Mouse (Mus musculus) stomach, postnatal 0 days (tissue): ENCODE measurements at regions not wholly inside any gene's neighbourhood (a gene's known extent, or its start where the extent isn't known, plus 50 kb on each side); places are given as distances from the start of the nearest gene placed in this dataset.

Source experiments
- ATAC-seq: fragments of 200-750 bp; cut with Nextera tagmentation; 2 replicates; pipeline ENCODE4 v1.8.0; 2017; ENCODE audit not compliant: low FRiP score, low TSS enrichment
- DNase-seq: peaks from one replicate; pipeline ENCODE4 v3.0.0-alpha.2; 2016; ENCODE audit warnings: low spot score
- H3K27ac ChIP-seq: fragments of 300-500 bp; sonication (generic); replicated peaks from 2 replicates; pipeline ENCODE4 v1.5.1; 2014; ENCODE audit warnings: mild to moderate bottlenecking, control low read depth
- H3K27me3 ChIP-seq: fragments of 300-500 bp; sonication (generic); 2 replicates; pipeline ENCODE4 v1.6.1; 2014; ENCODE audit warnings: low read length; ENCODE audit not compliant: control insufficient read depth, insufficient read depth
- H3K36me3 ChIP-seq: fragments of 300-500 bp; sonication (generic); 2 replicates; pipeline ENCODE4 v1.6.1; 2014; ENCODE audit warnings: low read length, mixed read lengths; ENCODE audit not compliant: control insufficient read depth, insufficient read depth
- H3K4me1 ChIP-seq: fragments of 300-500 bp; sonication (generic); replicated peaks from 2 replicates; pipeline ENCODE4 v1.6.1; 2014; ENCODE audit warnings: antibody characterized with exemption; ENCODE audit not compliant: control insufficient read depth, insufficient read depth
- H3K4me2 ChIP-seq: fragments of 300-500 bp; sonication (generic); replicated peaks from 2 replicates; pipeline ENCODE4 v1.6.1; 2014; ENCODE audit warnings: low read depth, mild to moderate bottlenecking, control low read depth, moderate library complexity
- H3K4me3 ChIP-seq: fragments of 300-500 bp; sonication (generic); 2 replicates; pipeline ENCODE4 v1.5.1; 2014; ENCODE audit warnings: low read depth, low read length, control low read depth
- H3K9ac ChIP-seq: fragments of 300-500 bp; sonication (generic); 2 replicates; pipeline ENCODE4 v1.6.1; 2014; ENCODE audit warnings: mild to moderate bottlenecking, low read length, control low read depth, mixed read lengths
- H3K9me3 ChIP-seq: fragments of 300-500 bp; sonication (generic); 2 replicates; pipeline ENCODE4 v1.6.1; 2016; ENCODE audit warnings: low read length; ENCODE audit not compliant: control insufficient read depth
- CTCF ChIP-seq: IDR thresholded peaks from 2 replicates; pipeline ENCODE4 v1.5.1; 2016; ENCODE audit warnings: antibody characterized with exemption, low read depth, mild to moderate bottlenecking, moderate library complexity
- EP300 ChIP-seq: optimal IDR thresholded peaks from 2 replicates; pipeline ENCODE3; 2016; ENCODE audit warnings: antibody characterized with exemption
- WGBS: fragments of 180-500 bp; shearing (Covaris S2); extraction: QIAGEN DNeasy Blood & Tissue Kit; methylation state at CpG from one replicate; pipeline ENCODE4 v1.1.7; 2014; 5-methylcytosine and 5-hydroxymethylcytosine counted together

DNA sequence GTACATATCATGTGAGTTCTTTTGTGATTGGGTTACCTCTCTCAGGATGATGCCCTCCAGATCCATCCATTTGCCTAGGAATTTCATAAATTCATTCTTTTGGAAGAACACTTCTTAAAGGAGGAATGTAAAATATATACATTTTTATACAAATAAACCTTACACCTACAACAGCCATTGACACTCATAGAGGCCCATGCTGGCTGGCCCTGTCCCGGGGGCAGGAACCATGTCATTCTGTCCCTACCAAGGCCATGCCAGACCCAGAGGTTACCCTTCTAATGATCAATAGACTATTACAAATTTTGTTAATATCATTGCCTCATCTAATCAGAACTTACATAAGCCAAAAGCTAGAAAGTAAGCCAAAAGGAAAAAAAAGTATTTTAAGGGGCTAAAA lies 49.9 kb upstream of the Boc start:
- no peaks in the 10 kb centered on the region for H3K36me3 ChIP-seq
- H3K4me3 ChIP-seq, result no peak overlapping the region
- TF ChIP-seq EP300, result no peak
- no peak for TF ChIP-seq CTCF
- DNase-seq (no peak), ATAC-seq (no peak)
- H3K27me3 ChIP-seq, result no peaks in the 10 kb centered on the region
- 87% methylated on average over 1 of the region's 1 CpGs for WGBS
- no peaks in the 10 kb centered on the region for H3K9me3 ChIP-seq
- H3K27ac ChIP-seq, result no peak overlapping the region
- no peak overlapping the region for H3K4me2 ChIP-seq
- no peaks in the 10 kb centered on the region; the same call in 1 of the 2 replicates for H3K4me1 ChIP-seq
- H3K9ac ChIP-seq, result no peak overlapping the region
